Mouse (Mus musculus) lung, postnatal 10 days (tissue): ENCODE results near the gene Atp8a1.

Experiments
- DNase-seq: peaks from one replicate; pipeline ENCODE4 v3.0.0; 2021

The Atp8a1 gene

GRCm38 (mm10) chr5:67669436-67669896 is 177.8 kb downstream of the Atp8a1 start:
- DNase-seq: peak; percentile 29

GRCm38 (mm10) chr5:67662715-67663114 is 184.5 kb downstream of the Atp8a1 start:
- no peak for DNase-seq

GRCm38 (mm10) chr5:67659864-67660263 is 187.4 kb downstream of the Atp8a1 start:
- no peak for DNase-seq

DNA sequence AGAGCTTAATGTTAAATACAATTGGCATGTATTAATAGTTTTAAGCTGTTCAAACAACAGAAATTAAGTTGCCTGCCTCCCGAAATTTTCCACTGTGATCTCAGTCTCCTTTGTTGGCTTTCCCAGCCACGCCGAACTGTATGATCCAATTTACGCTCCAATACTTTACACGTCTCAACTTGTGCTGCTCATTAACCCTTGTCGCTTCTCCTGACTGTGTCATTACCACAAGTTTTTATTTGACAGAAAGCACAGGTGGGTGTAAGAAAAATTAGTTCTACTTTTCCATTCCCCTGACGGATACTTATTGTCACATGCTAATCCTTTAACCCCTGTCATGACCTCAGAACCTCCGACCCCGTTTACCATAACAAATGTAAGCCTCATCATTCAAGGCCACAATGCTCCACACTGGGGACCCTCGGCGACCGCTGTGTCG is 190.4 kb downstream of the Atp8a1 start:
- DNase-seq: no peak

- no peak for DNase-seq
These were observed 191.3 kb downstream of the Atp8a1 start for GRCm38 (mm10) chr5:67655696-67656519.

GRCm38 (mm10) chr5:67654572-67654971 is 192.7 kb downstream of the Atp8a1 start:
- no peak for DNase-seq

GRCm38 (mm10) chr5:67653543-67653942 is 193.7 kb downstream of the Atp8a1 start:
- DNase-seq: no peak

DNA sequence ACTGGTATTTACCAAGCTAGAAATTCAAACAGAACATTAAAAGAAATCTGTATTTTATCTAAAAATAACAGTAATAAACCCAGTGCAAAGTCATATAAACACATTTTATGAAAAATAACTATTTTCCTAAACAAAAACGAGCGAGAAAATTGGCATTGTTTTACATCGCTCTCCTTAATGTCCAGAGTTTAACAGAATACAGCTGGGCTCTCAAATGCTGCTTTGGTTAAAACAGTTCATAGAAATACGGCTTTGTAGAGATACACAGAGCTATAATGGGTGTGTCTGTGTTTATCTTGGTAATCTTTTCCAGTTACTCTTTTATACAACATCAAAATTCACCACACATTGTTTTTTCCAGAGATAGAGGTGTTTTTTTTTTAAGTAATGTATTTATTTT is 194.8 kb downstream of the Atp8a1 start:
- no peak for DNase-seq

- no peak for DNase-seq
These were observed 197.2 kb downstream of the Atp8a1 start for GRCm38 (mm10) chr5:67650021-67650420.

GRCm38 (mm10) chr5:67649156-67649555 is 198.1 kb downstream of the Atp8a1 start:
- DNase-seq: no peak

- DNase-seq: peak; percentile 39
These were observed 199.7 kb downstream of the Atp8a1 start for GRCm38 (mm10) chr5:67647568-67647967.

DNA sequence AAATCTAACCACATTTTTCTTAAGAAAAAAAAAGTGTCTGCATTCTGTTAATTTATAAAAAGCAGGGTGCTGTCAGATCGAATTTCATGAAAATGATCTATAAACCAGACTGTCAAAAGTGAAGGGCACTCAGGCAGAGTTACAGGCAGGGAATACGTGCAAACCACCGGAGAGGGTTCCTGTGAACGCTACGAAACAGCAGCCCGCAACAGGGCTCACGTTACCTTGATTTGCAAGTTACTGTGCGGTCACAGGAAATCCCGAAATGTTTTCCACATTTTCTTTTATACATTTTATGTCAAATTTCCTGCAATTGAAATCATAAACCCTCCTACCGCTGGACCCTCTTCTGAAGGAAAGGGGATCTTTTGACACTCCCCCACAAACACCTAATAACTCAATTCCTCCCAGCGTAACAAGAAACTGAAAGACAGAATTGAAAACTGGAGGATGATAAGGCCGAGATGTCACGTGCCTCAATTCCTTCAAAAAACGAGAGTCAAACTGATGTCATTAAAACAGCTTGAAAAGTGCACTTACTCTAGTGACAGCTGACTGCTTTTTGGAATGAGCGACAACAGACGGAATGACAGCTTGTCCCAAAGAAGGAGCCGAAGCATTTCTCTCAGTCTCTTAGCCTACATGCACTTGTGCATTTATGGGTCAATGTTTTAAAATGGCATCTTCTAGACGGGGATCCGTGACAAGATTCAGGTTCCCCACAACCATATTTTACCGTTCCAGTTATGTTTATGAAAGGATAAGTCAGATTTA is 200.3 kb downstream of the Atp8a1 start:
- no peak for DNase-seq

DNA sequence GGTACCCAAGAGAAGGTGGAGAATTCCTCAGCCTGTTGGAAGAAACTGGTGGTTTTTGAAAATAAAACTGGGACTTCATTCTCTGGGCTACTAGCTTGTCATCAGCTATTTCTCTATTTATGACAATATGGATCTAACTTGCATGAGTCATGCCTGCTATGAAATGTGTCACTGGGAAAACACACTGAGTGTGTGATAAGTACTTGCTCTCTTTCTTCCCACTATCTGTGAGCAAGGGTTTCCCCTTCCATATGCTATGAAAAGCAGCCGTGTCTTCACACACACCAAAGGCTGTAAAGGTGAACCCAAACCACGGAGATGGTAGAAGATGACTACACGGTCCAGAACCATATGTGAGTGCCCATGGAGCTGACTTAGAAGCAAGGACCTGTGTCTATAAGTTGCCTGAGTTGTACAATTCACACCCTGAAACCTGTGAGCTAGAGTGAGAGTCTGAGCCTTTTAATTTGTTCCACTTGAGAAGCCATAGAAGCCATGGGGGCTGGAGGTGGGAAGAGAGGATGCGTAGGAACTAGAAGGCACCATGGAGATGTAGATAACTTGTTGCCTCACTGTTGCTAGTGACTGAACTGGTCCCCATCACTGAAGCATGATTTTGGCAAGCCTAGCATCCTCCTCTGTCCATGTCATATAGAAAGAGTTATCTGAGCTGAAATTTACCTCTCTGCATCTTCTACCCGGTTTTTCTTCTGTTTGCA is 203.5 kb downstream of the Atp8a1 start:
- no peak for DNase-seq

- DNase-seq: no peak
These were observed 205.7 kb downstream of the Atp8a1 start for GRCm38 (mm10) chr5:67641406-67642120.

- DNase-seq: no peak
These were observed 206.5 kb downstream of the Atp8a1 start for GRCm38 (mm10) chr5:67640596-67641312.

DNA sequence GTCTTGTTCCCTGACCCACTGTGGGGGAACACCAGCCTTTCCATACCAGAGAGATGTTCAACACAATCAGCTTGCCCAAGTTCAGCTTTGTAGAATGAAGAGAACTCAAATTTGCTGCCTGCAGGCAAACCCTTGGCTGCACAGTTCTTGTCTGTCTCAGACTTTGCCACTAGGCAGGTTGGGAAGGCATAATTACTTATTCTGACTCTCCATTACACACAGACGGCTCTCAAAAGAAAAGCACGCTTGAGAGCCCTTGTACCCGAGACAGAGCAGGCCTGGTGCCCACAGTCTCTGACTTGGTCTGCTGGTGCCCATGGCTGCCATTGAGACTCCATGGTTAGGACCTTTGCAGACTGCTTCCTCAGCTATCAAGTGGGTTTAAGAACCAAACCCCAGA is 212.9 kb downstream of the Atp8a1 start:
- DNase-seq: no peak

DNA sequence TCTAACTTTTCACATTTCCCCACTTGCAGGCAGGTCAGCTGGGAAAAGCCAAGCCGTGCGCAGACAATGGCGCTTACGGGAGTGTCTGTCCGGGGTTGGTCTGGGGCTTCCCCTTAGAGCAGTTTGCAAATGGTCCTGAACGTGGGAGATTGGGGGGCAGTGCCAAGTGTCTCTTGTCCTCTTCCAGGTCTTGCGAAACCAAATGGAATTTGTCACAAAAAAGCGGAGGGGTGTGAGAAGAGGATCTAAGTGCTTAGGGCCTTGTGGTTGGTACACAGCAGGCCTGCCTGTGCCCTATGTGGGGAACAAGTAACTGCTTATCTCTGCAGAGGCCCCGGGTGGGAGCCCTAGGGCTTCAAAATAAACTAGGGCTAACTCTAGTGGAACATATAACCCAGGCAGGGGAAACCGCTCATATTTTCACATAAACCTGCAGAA is 213.4 kb downstream of the Atp8a1 start:
- peak; percentile 19 for DNase-seq

DNA sequence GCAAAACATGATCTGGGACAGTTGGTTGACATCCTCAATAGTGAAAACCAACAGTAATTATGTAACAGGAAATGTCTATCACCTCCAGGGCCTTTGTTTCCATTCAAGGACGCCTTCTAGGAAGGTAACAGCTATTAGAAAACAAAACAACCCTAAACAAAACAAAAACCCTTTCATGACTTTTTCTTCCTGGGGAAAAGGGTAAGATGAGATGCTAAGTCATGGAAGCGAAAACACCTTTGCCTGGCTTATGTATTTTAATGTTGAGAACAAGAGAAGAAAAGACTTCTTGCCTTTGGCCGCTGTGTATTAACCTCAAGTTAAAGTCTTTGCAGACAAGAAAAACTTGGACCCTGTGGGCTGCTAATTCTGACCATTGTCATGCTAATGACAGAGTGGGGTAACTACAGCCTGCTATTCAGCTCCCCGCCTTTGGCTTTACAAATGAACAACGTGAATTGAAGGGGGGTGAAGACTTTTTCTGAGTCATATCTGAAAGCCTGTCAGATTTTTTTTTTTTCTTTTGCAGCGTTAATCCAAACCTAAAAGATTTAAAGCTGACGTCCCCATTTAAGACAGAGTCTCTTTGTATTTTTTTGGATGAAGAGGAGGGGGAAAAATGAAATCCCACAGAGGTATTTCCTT is 214.0 kb downstream of the Atp8a1 start:
- DNase-seq: no peak

GRCm38 (mm10) chr5:67631261-67631660 is 216.0 kb downstream of the Atp8a1 start:
- no peak for DNase-seq

- no peak for DNase-seq
These were observed 217.4 kb downstream of the Atp8a1 start for GRCm38 (mm10) chr5:67629861-67630260.

- DNase-seq: no peak
These were observed 217.8 kb downstream of the Atp8a1 start for GRCm38 (mm10) chr5:67629440-67629839.
